Mouse (Mus musculus) kidney, postnatal 10 days (tissue): ENCODE results near the gene Scai.
"Not testable (repeated sequence)": the region's sequence is repeated elsewhere in the genome, so short reads cannot be mapped to it uniquely, and the experiment has no call there.

Experiments used
- DNase-seq: peaks from one replicate; pipeline ENCODE4 v3.0.0; 2021; ENCODE audit warnings: mixed read lengths

Gene Scai

DNA sequence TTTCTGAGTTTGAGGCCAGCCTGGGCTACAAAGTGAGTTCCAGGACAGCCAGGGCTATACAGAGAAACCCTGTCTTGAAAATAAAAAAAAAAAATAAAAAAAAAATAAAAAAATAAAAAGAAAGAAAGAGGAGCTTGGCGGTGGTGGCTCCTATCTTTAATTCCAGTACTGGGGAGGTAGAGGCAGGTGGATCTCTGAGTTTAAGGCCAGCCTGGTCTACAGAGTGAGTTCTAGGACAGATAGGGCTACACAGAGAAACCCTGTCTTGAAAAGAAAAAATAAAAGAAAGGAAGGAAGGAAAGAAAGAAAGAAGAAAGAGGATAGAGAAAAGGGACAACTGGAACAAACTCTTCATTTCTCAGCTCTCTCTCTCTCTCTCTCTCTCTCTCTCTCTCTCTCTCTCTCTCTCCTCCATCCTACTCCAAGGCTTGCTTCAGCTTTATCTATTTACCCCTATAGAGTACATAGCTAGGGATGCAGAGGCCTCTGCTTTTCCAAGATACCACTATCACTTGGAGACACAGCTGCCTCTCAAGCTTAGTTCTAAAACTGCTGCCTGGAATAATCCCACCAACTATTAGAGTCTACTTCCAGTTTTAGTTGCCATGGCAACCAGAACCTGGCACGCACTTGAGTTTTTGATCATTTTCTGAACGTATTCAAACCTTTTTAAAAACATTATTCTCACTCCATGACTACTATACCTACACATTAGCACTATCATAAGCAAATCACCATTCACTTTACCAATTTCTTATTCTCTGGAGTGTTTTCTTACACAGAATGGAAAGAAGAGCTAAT, 60.8 kb downstream of the Scai start:
- DNase-seq: no peak

DNA sequence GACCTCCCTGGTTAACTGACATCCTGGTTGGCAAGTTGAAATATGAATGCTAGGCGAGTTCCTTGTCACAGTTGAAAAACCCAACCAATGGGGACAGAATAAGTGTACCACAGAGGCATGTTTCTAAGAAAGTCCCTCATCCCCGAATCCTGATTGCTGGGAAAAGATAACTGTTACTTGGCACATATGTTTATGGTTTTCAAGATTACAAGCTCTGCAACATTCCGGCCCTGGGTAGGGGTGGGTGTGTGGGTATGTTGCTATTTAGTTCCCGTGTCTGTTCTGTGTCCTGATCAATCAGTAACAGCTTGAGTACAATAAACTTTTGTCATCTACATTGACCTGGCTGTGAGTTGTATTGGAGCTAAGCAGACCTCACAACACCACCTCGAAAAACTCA, 66.4 kb downstream of the Scai start:
- DNase-seq: no peak

DNA sequence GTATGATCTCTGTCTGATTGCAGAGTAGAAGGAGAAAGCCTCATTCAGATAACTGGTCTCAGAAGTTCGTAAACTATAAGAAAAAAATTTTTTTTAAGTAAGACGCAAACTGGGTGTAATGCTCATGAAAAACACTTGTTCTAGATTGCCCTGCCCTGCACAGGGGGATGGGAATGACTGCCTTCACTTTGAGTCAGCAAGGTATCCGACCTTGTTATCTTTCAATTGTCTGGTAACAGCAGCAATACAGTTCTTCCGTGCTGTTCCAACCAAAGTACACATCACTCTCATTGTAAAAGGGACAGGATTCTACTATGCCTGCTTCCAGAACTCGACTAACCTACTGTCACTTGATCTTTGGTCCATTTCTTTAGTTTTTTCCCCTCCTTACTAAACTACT, 69.4 kb downstream of the Scai start:
- no peak for DNase-seq

DNA sequence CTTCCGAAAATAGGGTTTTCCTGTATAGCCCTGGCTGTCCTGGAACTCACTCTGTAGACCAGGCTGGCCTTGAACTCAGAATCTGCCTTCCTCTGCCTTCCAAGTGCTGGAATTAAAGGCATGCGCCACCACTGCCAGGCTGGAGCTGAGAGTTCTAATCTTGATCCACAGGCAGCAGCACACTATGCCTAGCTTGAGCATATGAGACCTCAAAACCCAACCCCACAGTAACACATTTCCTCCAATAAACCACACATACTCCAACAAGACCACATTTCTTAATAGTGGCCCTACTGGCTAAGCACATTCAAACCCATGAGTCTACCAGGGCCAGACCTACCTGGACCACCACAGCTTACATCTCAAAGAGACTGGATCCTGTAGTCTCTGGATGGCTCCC, 74.0 kb downstream of the Scai start:
- DNase-seq: no peak

DNA sequence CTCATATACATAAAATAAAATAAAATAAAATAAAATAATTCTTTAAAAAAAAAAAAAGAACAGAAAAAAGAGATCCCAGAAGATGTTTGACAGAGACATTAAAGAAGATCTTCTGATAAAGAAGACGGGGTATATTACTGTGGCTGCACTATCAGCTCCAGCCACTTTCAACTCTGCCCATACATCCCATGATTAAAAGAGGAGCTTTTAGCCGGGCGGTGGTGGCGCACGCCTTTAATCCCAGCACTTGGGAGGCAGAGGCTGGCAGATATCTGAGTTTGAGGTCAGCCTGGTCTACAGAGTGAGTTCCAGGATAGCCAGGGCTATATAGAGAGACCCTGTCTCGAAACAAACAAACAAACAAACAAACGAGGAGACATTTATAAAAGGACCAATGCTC, 76.4 kb downstream of the Scai start:
- DNase-seq: no peak

DNA sequence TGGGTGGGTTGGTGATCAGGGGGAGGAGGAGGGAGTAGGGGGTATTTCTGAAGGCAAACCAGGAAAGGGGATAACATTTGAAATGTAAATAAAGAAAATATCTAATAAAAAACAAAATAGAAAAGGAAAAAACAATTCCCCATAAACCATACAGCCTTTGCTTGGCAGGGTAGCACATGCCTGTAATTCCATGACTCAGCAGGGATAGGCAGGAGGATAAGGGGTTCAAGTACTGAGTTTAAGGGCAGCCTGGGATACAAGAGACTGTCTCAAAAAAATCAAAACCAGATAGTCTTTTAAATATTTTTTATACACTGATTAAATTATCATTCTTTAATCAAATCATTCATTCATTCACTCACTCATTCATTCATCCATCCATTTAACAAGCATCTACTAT, 80.0 kb downstream of the Scai start:
- no peak for DNase-seq

DNA sequence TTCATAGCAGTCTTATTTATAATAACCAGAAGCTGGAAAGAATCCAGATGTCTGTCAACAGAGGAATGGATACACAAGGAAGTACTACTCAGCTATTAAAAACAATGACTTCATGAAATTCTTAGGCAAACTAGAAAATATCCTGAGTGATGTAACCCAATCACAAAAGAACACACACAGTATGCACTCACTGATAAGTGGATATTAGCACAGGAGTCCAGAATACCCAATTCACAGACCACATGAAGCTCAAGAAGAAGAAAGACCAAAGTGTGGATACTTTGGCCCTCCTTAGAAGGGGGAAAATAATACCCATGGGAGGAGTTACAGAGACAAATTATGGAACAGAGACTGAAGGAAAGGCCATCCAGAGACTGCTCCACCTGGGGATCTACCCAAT, 80.8 kb downstream of the Scai start:
- not testable (repeated sequence) for DNase-seq

DNA sequence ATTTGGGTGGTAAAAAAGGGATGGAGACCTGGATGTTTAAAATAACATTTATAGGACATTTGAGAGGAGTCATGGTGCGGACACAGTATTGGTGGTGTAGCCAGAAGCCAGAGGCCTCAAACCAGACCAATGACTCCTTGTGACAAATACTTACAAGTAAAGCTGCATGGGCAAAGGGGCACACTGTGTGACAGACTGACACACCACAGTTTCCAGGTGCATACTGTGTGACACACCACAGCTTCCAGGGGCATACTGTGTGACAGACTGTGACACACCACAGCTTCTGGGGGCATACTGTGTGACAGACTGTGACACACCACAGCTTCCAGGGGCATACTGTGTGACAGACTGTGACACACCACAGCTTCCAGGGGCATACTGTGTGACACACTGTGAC, 90.6 kb downstream of the Scai start:
- DNase-seq: not testable (repeated sequence)

DNA sequence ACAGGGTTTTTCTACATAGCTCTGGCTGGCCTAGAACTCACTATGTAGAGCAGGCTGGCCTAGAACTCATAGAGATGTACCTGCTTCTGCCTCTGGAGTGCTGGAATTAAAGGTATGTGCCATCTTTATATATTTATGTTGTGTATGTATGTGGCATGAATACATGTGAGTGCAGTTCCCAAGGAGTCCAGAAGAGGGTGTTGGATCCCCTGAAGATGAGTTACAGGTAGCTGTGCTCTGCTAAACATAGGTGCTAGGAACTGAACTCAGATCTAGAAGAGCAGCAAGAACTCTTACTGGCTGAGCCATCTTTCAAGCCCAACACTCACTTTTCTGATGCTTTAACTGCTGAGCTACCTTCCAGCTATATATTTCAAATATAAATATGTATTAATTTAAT, 92.5 kb downstream of the Scai start:
- peak; percentile 9 for DNase-seq

DNA sequence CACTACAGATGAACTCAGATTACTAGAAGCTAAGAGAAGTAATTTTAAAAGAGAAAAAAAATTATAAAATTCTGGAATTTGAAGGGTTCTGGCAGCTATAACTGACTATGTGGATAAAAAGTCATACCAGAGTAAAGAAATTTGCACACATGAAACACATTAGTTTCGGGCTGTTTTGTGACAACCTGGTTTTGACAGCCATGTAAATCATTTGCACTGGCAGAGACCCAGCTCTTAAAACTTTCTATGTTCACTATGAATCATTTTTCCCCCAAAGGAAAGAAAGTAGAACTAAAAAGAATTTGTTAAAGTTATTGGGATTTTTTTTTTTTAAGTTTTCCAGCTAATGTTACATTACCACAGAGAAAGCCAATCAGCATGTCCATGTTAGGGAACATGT, 98.6 kb downstream of the Scai start:
- DNase-seq: peak; percentile 19

DNA sequence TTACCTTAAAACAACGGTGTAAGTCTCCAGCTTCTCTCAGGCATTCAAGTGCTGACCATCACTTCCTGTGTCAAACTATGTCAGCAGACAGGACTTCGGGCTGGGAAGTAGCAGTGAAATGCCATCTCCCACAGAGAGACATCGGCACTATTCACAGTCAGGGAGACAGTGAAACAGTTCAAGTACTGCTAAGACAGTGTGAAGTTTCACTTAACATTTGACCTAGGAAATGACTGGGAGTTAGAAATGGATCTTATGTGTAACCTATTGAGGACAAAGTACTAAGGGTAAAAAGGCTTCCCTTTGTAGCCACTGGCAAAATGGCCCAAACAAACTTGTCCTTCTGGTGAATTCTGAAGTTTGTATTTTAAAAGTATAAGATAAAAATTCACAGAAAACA, 107.8 kb downstream of the Scai start:
- DNase-seq: no peak

DNA sequence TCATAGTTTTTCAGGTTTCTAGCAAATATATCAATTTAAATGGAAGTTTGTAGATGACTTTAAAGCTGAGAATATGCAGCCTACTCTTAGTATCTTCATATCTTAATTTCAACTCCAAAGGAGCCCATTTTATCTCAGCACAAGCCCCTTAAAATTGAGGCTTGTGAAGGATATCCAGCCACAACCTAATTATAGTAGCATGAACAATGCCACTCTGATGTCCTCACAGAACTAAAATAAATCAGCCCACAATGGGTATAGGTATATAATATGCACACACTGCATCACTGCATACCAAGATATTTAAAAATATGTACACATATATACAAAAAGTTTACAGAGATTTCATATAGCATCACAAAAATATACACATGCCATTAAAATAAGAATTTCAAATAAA, 119.9 kb downstream of the Scai start:
- DNase-seq: no peak

DNA sequence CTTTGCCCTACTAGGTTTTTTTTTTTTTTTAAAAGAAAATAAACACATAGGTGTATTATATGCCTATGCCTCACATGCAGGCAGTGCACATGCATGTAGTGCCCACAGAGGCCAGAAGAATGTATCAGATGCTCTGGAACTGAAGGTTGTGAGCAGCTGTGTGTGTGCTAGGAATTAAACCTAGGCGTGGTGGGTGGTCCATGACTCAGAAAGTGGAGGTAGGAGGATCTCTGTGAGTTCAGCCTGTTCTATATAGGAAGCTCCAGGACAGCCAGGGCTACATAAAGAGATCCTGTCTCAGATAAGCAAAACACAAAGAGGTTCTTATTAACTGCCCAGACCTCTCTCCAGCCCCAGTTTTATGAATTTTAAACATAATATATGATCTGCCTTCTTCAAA, 121.4 kb downstream of the Scai start:
- no peak for DNase-seq

DNA sequence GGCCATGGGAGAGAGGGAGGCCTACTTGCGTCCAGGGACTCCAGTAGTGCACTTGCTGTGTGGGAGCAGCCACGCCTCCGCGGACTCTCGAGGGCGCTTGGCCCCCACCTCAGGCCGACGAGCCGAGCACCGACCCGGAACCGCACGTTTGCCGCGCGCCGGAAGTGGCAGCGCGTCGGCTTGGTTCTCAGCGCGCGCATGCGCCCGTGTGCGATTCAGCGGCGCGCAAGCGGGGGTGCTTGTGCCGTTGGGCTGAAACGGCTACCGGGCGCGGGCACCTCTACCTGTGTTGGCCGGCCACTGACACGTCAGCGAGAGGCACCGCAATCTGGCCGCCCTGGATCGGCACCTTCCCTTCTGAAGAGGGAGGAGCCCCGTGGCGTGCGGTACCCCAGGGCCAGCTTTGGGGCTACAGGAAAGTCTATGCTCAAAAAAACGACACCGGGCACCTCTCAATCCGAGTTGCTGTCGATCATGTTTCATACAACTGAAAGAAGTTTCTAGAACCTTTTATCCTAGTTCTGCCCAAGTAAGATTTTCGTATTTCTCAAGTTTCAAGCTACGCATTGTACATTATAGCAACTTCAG, 125.0 kb downstream of the Scai start, which contains the start of gene Golga1:
Gene Golga1 (minus strand): TSS at position 142 of the 588 bp plus-strand sequence.
- peak; percentile 96 for DNase-seq

DNA sequence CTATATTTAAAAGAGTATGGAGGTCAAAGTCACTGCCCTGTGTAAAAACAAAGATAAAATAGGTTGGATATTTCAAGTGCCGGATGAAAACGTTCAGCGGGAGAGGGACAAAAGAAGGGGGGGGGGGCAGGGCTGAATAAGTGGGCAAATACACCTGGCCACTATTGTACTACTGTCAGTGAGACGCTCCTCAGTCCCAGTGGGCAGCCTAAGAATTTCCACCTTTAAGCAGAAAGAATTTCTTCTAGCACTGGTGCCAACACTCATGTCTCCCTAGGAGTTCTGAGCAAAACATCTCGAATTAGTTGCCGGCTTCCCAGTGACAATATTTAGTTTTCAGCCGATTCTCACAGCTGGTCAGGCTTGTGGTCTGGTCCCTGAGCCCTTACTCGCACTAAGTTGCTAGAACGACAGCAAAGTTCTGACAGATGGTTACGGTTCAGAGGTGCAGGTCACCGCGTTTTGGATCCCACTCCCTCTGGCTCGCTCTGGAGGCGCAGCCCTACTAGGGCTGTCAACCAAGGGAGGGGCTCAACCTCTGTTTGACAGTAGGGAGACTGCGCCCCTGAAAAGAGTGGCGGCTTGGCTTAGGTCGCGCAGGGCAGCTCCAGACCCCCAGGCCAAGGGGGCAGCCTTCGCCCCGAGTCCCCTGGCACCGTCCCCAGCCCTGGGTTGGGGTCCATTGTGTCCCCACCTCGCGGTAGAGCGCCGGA, 125.7 kb downstream of the Scai start:
- no peak for DNase-seq

DNA sequence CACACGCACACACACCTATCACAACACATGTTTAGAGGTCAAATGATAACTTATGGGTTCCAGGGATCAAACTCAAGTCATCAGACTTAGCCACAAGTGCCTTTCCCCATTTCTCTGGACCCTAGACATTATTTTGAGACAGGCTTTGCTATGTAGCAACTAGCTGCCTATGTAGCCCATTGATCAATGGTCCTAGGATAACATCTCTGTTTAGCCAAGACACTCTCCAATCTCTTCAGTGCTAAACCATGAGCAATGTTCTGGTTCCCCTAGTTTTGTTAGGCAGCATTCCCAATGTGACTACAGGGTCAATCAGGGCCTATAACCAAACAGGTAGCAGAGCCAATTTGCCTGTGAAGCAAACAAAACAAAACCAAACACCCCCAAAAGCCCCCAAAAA, 142.0 kb downstream of the Scai start:
- DNase-seq: no peak

DNA sequence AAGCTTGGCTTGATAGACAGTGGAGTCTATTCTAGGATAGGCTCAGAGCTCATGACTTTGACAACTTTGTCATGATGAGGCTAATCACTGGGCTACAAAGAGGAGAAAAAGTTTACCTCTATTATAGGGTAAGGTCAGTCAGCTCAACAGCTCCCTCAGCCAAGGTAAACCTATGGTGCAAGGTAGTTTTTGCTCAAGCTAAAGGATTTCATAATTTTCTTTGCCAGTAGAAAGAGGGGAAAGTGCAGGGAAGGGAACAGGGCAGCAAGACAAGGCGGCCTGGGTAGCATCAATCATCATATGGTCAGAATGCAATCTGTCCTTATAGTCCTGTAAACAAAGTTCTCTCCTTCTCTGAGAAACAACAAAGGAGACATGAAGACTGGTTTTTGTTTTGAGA, 150.3 kb downstream of the Scai start:
- DNase-seq: no peak

DNA sequence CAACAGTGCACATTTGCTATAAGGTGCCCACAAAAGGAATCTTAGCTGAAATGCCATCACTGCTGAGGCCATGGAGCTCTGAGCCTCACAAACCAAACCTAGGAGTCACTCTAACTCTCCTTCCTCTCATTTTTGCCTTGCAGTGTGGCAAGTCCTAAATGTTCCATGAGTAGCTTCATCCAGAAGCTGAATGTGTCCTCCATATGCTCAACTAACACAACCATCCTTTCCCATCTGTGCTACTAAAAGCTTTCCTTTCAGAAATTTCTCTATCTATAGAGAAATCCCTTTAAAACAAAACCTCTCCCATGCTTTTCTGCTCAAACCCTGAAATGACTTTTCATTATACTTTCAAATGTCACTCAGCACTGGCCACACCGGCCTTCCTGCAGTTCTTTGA, 158.9 kb downstream of the Scai start:
- no peak for DNase-seq

DNA sequence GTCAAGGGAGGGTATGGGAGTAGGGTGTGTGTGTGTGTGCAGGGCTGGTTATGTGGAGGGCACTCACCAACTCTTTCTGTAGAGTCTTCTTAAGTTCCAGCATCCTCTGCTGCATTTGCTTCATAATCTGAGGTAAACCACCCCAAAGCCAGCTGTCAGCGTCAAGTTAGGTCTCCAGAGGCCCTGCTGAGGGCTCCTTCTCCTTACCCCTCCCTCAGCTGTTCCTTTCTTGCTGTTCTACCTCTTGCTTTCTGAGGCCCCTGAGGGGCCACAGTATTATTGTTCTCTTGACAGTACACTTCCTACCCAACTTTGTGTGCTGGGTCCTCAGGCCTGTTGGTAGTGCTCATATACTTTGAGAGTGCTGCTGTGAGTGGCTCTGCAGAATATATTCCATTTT, 170.5 kb downstream of the Scai start:
- no peak for DNase-seq

DNA sequence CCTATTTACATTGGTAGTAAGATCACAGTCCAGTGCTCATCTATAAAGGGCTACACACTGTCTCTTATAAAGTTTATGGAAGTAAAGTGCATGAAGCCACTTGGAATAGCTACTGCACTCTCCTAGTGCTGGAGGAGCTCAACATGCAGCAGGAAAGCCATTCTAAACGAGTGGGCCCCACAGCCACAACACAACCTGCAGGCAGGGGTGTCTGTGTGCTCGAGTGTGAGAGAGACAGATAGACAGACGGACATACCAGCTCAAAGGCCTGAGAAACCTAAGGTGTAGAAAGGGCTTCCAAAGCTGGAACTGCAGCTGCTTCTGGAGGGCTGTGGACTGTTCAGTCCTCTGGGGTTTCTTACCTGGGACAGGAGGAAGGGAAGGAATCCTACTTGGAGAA, 174.0 kb downstream of the Scai start:
- no peak for DNase-seq
